11 mouse cellular contexts compared by ENCODE assay signal in genomic region chr1:107635936-107636335, GRCm38 (mm10). TPM values are rescaled to one million over a fixed set of nuclear protein-coding genes. Genes with fewer than 3 reads are reported as not detected.
A peak's percentile ranks its signal among the peaks of the same experiment; 100 is the strongest.
DNase-seq lines count a peak whose midpoint lies in the region; ATAC-seq and TF ChIP-seq lines count a peak whose summit lies in the region.
"Had no signal": no experiment of that assay in that cellular context is flagged by ENCODE, and none has a peak within 500 bp of the region (broad histone marks: within the 10 kb centered on the region; RNA-seq: fewer than 3 reads in every experiment).

No protein-coding gene starts in this region.

- no peaks in the 10 kb centered on the region for H3K9me3 ChIP-seq in midbrain, postnatal 0 days (ENCODE audit: low read length)
- H3K9me3 ChIP-seq: embryonic facial prominence, embryonic 13.5 days had no signal

- H3K27me3 ChIP-seq in midbrain, postnatal 0 days (ENCODE audit: insufficient read depth, low read length) = no peaks in the 10 kb centered on the region
- H3K27me3 ChIP-seq: embryonic facial prominence, embryonic 13.5 days had no signal

- no peak overlapping the region for H3K27ac ChIP-seq in midbrain, postnatal 0 days (ENCODE audit: low read depth, low read length)
- H3K27ac ChIP-seq: embryonic facial prominence, embryonic 13.5 days had no signal

- ATAC-seq in midbrain, postnatal 0 days (ENCODE audit: low FRiP score) = no peak
- ATAC-seq: inflammation-experienced regulatory T-cells, adult 6 months had no signal

- H3K4me1 ChIP-seq in midbrain, postnatal 0 days (ENCODE audit: insufficient read depth, low read length) = no peaks in the 10 kb centered on the region
- H3K4me1 ChIP-seq: embryonic facial prominence, embryonic 13.5 days had no signal

- WGBS in midbrain, postnatal 0 days = 25% methylated on average over 4 of the region's 4 CpGs

- intact Hi-C loops in left cerebral cortex, postnatal 14 days (cut with DNase I) = no loop called here

- no peak overlapping the region for H3K4me2 ChIP-seq in midbrain, postnatal 0 days (ENCODE audit: low read depth, low read length, poor library complexity, severe bottlenecking)
- H3K4me2 ChIP-seq: embryonic facial prominence, embryonic 13.5 days had no signal

- DNase-seq in cerebellum, adult 9-10 months = peak; percentile 29
- DNase-seq in cerebellum, adult 11-12 months = no peak
- peak; percentile 17 to 65 for DNase-seq in left cerebral cortex, postnatal 14 days (ENCODE audit: low spot score in 2 of 2)
- DNase-seq in left cerebral cortex, adult 18-20 months (ENCODE audit: low spot score in 2 of 2) = no peak
- peak; percentile 26 for DNase-seq in embryo, embryonic 11.5 days (ENCODE audit: low read depth, low spot score)
- peak; percentile 82 for DNase-seq in midbrain, postnatal 0 days (ENCODE audit: low spot score)
- no peak for DNase-seq in right cerebral cortex, postnatal 14 days
- DNase-seq in spleen, postnatal 4 days (ENCODE audit: low spot score in 2 of 2) = no peak
- DNase-seq: B cell, adult 2 months had no signal

- peak; percentile 89 for TF ChIP-seq CTCF in midbrain, postnatal 0 days (IDR thresholded peaks at IDR 0.05)

- no peak overlapping the region for H3K9ac ChIP-seq in midbrain, postnatal 0 days (replicated peaks; ENCODE audit: low read length, poor library complexity, severe bottlenecking)
- H3K9ac ChIP-seq: embryonic facial prominence, embryonic 13.5 days had no signal

- no peak overlapping the region for H3K4me3 ChIP-seq in midbrain, postnatal 0 days (ENCODE audit: low read depth, low read length)
- H3K4me3 ChIP-seq: embryonic facial prominence, embryonic 13.5 days had no signal

- no peaks in the 10 kb centered on the region for H3K36me3 ChIP-seq in midbrain, postnatal 0 days (ENCODE audit: insufficient read depth, low read length)
- H3K36me3 ChIP-seq: embryonic facial prominence, embryonic 13.5 days had no signal

RNA-seq across cellular contexts. Expression of gene Serpinb8, which starts 46.1 kb away (rescaled TPM):
- 1 to 10 TPM; 8.3 to 9.9 TPM for total RNA-seq in left cerebral cortex, postnatal 14 days (2021)
- 10 to 100 TPM; 11.7 to 12.9 TPM for total RNA-seq in left cerebral cortex, adult 18-20 months (2021)
- total RNA-seq in midbrain, postnatal 0 days (2014; rRNA removed) = 0.33 and 0.52 TPM in 2 replicates
- polyA plus RNA-seq in midbrain, postnatal 0 days (2015; fragmentation: Nextera tagmentation; extraction: Ambion mirVana) = 0.33 and 0.44 TPM in 2 replicates

Comparison
In these comparisons a context has a peak if more than half of its experiments do, and no peak if none do; other contexts are left out.
1. DNase-seq: peak in cerebellum, adult 9-10 months (single experiment), left cerebral cortex, postnatal 14 days (2 of 2), embryo, embryonic 11.5 days (single experiment) and midbrain, postnatal 0 days (single experiment); none in cerebellum, adult 11-12 months (single experiment), left cerebral cortex, adult 18-20 months (0 of 2), right cerebral cortex, postnatal 14 days (single experiment) and spleen, postnatal 4 days (0 of 2).